Mouse (Mus musculus) heart, embryonic 14.5 days (tissue): Measurements from ENCODE around the gene L3mbtl3. TPM values are rescaled to one million over a fixed set of nuclear protein-coding genes. Genes with fewer than 3 reads are reported as not detected.

Experiments used
- ATAC-seq: fragments of 200-750 bp; cut with Nextera tagmentation; 2 replicates; pipeline ENCODE4 v1.8.0; 2017; ENCODE audit warnings: low read depth, moderate TSS enrichment; ENCODE audit not compliant: insufficient number of reproducible peaks, insufficient read depth, low FRiP score
- H3K27ac ChIP-seq, 2 experiments: fragments of 200-500 bp in 1 of 2; fragments of 300-500 bp in 1 of 2; sonication (generic) in 1 of 2; replicated peaks in 1 of 2; 2 replicates each; pipeline ENCODE4 v1.5.1; 2012 to 2014; ENCODE audit warnings: low read depth in 2 of 2, low read length in 2 of 2, control low read depth in 1 of 2, mild to moderate bottlenecking in 1 of 2, mixed read lengths in 1 of 2; ENCODE audit not compliant: control insufficient read depth in 1 of 2, insufficient read depth in 1 of 2
- H3K27me3 ChIP-seq: fragments of 300-500 bp; sonication (generic); 2 replicates; pipeline ENCODE4 v1.6.1; 2014; ENCODE audit warnings: mild to moderate bottlenecking, low read length, control low read depth; ENCODE audit not compliant: control insufficient read depth, insufficient read depth
- H3K36me3 ChIP-seq: fragments of 300-500 bp; sonication (generic); 2 replicates; pipeline ENCODE4 v1.6.1; 2014; ENCODE audit warnings: mild to moderate bottlenecking, control low read depth, low read length, mixed read lengths; ENCODE audit not compliant: control insufficient read depth, insufficient read depth
- H3K4me1 ChIP-seq, 2 experiments: fragments of 200-500 bp in 1 of 2; fragments of 300-500 bp in 1 of 2; sonication (generic) in 1 of 2; 2 replicates each; pipeline ENCODE4 v1.6.1; 2012 to 2014; ENCODE audit warnings: low read length in 2 of 2, control low read depth in 1 of 2, mixed read lengths in 1 of 2; ENCODE audit not compliant: control insufficient read depth in 2 of 2, insufficient read depth in 2 of 2
- H3K4me2 ChIP-seq: fragments of 300-500 bp; sonication (generic); 2 replicates; pipeline ENCODE4 v1.6.1; 2014; ENCODE audit warnings: mild to moderate bottlenecking, low read length
- H3K4me3 ChIP-seq, 2 experiments: fragments of 200-500 bp in 1 of 2; fragments of 300-500 bp in 1 of 2; sonication (generic) in 1 of 2; 2 replicates each; pipeline ENCODE4 v1.5.1; 2012 to 2014; ENCODE audit warnings: low read length in 2 of 2, mild to moderate bottlenecking in 2 of 2, control low read depth in 1 of 2, low read depth in 1 of 2, moderate library complexity in 1 of 2; ENCODE audit not compliant: control insufficient read depth in 1 of 2, insufficient read depth in 1 of 2
- H3K9ac ChIP-seq: fragments of 300-500 bp; sonication (generic); 2 replicates; pipeline ENCODE4 v1.6.1; 2014; ENCODE audit warnings: mild to moderate bottlenecking, low read length
- H3K9me3 ChIP-seq: fragments of 300-500 bp; sonication (generic); 2 replicates; pipeline ENCODE4 v1.6.1; 2016; ENCODE audit warnings: low read length, control low read depth; ENCODE audit not compliant: control insufficient read depth
- WGBS: fragments of 180-500 bp; shearing (Covaris S2); extraction: QIAGEN DNeasy Blood & Tissue Kit; methylation state at CpG from one replicate; pipeline ENCODE4 v1.1.7; 2014; 5-methylcytosine and 5-hydroxymethylcytosine counted together
- polyA plus RNA-seq: library from polyadenylated mRNA; unstranded; fragments of >200 nt; fragmentation: Nextera tagmentation; extraction: Ambion mirVana; gene quantifications from 2 replicates; pipeline ENCODE4 v1.2.1, GENCODE M21; 2014

L3mbtl3 gene
- polyA plus RNA-seq, 1 experiment from 2014 or later, result 9.6 TPM

DNA sequence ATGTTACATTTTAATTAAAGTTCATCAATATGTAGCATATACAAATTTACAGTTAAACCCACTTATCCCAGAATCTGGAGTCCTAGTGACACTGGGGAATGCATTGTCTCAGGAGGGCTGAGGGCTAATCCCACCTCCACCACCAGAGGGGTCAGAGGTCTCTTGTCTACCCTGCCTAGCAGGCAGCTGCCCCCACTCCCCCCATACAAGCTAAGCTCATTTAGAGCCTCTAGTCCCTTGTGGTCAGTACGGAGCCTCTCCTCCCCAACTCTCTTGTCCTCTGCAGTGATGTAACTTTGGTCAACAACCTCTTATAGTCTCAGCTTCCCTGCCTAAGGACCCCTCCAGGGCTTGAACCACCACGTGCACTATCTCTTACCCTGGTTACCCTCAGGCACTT lies 43.0 kb downstream of the L3mbtl3 start:
- Histone ChIP-seq H3K9ac (no peak overlapping the region), H3K9me3 (no peaks in the 10 kb centered on the region), H3K4me1 (no peaks in the 10 kb centered on the region), H3K4me3 (no peak overlapping the region), H3K27me3 (no peaks in the 10 kb centered on the region), H3K27ac (no peak overlapping the region), H3K36me3 (peaks cover 58% of the 10 kb centered on the region), H3K4me2 (no peak overlapping the region)
- 38% methylated on average over 2 of the region's 2 CpGs for WGBS
- no peak for ATAC-seq

DNA sequence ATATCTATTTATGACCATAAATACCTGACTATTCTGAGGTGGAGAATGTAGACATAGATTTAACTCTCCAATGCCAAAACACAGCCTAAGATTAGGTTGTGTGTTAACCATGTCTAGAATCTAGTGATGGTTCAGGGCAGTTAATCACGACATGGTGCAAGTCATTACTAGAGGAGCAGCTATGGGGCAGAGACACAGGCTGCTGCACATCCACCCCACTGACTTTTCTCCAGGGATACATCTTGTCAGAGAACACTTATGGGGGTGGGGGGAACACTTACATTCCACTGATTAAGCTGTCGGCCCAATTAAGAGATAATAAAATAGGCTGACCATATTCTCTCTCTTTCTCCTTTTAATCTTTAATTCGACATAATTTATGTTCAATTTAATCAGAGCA lies 46.9 kb downstream of the L3mbtl3 start:
- 44% methylated on average over 3 of the region's 3 CpGs for WGBS
- Histone ChIP-seq H3K36me3 (peaks cover 52% of the 10 kb centered on the region; the same call in 1 of the 2 replicates), H3K27me3 (no peaks in the 10 kb centered on the region), H3K4me3 (no peak overlapping the region), H3K4me1 (no peaks in the 10 kb centered on the region), H3K27ac (no peak overlapping the region), H3K9ac (no peak overlapping the region), H3K4me2 (no peak overlapping the region), H3K9me3 (no peaks in the 10 kb centered on the region)
- no peak for ATAC-seq

DNA sequence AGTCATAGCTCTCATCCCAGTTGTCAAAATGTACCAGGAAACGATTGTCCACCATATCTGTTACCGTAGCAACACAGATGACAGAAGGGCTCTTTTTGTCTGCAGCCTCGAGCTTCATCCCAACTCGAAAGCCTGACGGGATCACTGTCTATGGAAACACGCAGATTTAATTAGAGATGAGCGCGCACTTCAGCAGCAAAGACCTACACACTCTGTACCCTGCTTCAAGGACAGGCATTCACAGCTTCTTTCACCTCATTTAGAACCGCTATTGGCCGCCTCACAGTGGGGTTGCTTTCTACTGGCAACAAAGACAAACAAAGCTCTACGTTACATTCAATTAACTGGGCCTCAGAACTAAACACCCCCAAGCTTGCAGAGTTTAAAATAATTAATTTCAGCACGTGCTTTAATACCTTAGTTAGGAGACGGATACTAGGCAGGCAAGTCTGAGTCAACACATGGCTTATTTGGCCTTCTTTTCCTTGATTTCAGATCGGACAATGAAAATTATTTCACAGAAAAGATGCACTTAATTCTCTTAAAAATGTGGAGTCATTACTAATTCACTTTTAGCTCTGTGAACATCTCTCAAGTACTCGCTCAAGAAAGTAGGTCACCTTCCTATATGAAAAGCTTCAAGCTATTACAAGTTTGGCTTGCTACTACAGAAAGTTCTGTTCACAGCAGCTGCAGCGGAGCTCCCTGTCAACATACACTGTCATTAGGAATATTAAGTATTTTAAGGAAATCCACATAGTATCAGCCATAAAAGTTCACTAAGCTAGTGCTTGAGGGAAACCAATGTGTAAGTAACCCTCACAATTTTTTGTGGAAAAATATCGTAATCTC lies 47.9 kb downstream of the L3mbtl3 start:
- H3K9ac ChIP-seq, result no peak overlapping the region
- 80% methylated on average over 17 of the region's 17 CpGs for WGBS
- H3K27ac ChIP-seq, result no peak overlapping the region
- no peak for ATAC-seq
- no peaks in the 10 kb centered on the region for H3K9me3 ChIP-seq
- H3K4me3 ChIP-seq, result no peak overlapping the region
- no peaks in the 10 kb centered on the region for H3K4me1 ChIP-seq
- no peaks in the 10 kb centered on the region for H3K27me3 ChIP-seq
- peaks cover 57% of the 10 kb centered on the region for H3K36me3 ChIP-seq
- no peak overlapping the region for H3K4me2 ChIP-seq

DNA sequence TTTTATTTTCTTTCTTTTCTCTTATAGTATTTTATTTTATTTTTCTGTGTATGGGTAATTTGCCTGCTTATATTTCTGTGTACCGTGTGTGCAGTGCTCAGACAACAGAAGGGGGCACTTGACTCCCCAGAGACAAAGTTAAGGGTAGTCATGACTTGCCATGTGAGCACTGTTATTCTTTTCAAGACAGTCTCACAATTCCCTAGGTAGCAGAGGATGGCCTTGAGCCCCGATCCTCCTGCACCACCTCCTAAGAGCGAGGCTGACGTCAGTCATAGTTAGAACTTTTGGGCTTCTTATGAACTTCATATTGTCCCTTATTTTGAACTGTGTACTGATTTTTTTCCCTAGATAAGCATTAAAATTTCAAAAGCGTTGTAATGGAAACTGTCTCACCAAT lies 48.5 kb downstream of the L3mbtl3 start:
- Histone ChIP-seq H3K27me3 (no peaks in the 10 kb centered on the region), H3K4me1 (no peaks in the 10 kb centered on the region), H3K9ac (no peak overlapping the region), H3K9me3 (no peaks in the 10 kb centered on the region), H3K4me3 (no peak overlapping the region), H3K36me3 (peaks cover 57% of the 10 kb centered on the region), H3K4me2 (no peak overlapping the region), H3K27ac (no peak overlapping the region)
- WGBS, result 89% methylated on average over 5 of the region's 5 CpGs
- ATAC-seq, result no peak

DNA sequence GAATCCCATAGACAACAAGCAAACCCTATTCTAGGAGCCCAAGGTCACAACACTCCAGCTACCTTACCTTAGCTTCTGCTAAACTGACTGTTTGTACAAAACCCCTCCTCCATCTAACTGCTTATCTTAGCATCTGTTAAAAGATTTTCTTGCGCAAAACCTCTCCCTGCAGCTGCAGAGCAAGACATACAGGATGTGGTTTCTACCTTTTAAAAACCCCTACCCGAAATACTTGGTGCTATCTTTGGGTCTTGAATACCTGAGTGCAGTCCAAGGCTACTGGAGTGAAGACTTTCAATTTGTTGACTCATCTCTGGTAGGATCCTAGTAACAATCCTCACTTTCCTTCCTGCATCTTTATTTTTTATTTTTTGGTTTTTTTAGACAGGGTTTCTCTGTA lies 50.5 kb downstream of the L3mbtl3 start:
- WGBS, result 87% methylated on average over 2 of the region's 2 CpGs
- Histone ChIP-seq H3K27me3 (no peaks in the 10 kb centered on the region), H3K27ac (no peak overlapping the region), H3K4me2 (no peak overlapping the region), H3K4me1 (peaks cover 0 to 2% of the 10 kb centered on the region in 2 experiments; a peak in 1 of 4 replicates), H3K4me3 (no peak overlapping the region), H3K9ac (no peak overlapping the region), H3K9me3 (no peaks in the 10 kb centered on the region), H3K36me3 (peaks cover 51% of the 10 kb centered on the region)
- ATAC-seq, result no peak

DNA sequence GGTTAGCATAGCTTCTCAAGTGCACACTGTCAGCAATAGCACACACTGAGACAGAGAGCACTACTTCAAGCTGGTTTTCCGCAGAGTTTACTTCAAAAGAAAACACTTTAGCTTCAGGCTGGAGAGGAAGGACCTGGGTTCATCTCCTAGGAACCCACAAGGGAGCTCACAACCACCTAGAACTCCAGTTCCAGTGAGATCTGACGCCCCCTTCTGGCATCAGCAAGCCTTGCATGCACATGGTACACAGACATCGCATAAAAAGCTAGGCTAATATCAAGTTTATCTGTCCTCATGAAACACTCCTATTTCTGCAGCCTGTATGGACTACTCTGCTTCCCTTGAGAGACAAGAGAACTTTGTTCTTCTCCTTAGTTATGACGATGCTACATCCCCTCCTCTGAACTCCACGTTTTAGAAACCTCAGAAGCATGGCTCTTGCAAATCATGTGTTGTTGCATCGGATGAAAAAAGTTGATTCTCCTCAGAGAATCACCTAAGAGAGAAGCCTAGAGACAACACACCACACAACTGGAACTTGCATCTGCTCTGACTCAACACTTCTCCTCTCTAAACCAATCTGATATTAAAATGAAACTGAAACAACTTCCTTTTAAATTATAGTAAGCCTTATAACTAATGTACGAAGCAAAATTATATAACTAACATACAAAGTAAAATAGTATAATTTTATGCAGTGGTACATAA lies 53.3 kb downstream of the L3mbtl3 start:
- no peak overlapping the region for H3K27ac ChIP-seq
- H3K9ac ChIP-seq, result no peak overlapping the region
- H3K27me3 ChIP-seq, result no peaks in the 10 kb centered on the region
- no peak overlapping the region for H3K4me2 ChIP-seq
- WGBS, result 77% methylated on average over 7 of the region's 7 CpGs
- H3K4me3 ChIP-seq, result no peak overlapping the region
- no peaks in the 10 kb centered on the region for H3K9me3 ChIP-seq
- peaks cover 0 to 2% of the 10 kb centered on the region in 2 experiments; a peak in 1 of 4 replicates for H3K4me1 ChIP-seq
- H3K36me3 ChIP-seq, result peaks cover 40% of the 10 kb centered on the region
- no peak for ATAC-seq

DNA sequence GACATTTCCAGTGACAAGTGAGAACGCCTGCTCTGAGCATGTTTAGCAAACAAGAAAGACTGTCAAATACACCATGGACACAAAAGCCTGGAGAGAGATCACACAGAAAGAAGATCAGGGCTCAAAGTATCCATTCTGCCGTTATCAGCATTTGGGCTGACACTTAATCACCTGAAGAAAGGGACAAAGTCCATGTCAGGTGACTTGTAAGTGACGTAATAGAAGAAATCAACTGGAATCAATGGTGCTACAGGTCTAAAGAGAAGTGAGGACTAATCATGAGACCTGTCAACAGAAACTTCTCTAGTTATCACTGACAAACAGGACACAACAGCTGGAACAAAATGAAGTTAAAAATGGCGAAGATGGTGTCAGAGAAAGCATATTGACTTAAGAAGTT lies 55.1 kb downstream of the L3mbtl3 start:
- H3K4me1 ChIP-seq, result peaks cover 0 to 2% of the 10 kb centered on the region in 2 experiments; a peak in 1 of 4 replicates
- no peak overlapping the region for H3K4me2 ChIP-seq
- H3K27me3 ChIP-seq, result no peaks in the 10 kb centered on the region
- H3K27ac ChIP-seq, result no peak overlapping the region
- ATAC-seq, result no peak
- H3K9me3 ChIP-seq, result no peaks in the 10 kb centered on the region
- WGBS, result 51% methylated on average over 4 of the region's 4 CpGs
- peaks cover 32% of the 10 kb centered on the region for H3K36me3 ChIP-seq
- H3K4me3 ChIP-seq, result no peak overlapping the region
- H3K9ac ChIP-seq, result no peak overlapping the region
